Mouse (Mus musculus): ENCODE data around the gene Emcn.

Gene Emcn

GRCm38 (mm10) chr3:137340938-137341337, at the start of gene Emcn:
Gene Emcn, plus strand, starts transcription at chr3:137341067.
- no peak for DNase-seq (ENCODE audit: low spot score in 2 of 2)

- no peak for DNase-seq (ENCODE audit: low spot score in 2 of 2)
These were observed 47.7 kb upstream of the Emcn start for GRCm38 (mm10) chr3:137293174-137293591.

- DNase-seq (ENCODE audit: low spot score in 2 of 2), result no peak
These were observed 42.6 kb upstream of the Emcn start for GRCm38 (mm10) chr3:137298230-137298629.

- DNase-seq (ENCODE audit: low spot score in 2 of 2), result no peak
These were observed 40.7 kb upstream of the Emcn start for GRCm38 (mm10) chr3:137300210-137300609.

- no peak for DNase-seq (ENCODE audit: low spot score in 2 of 2)
These were observed 39.7 kb upstream of the Emcn start for GRCm38 (mm10) chr3:137301195-137301594.

- DNase-seq (ENCODE audit: low spot score in 2 of 2), result no peak
These were observed 38.1 kb upstream of the Emcn start for GRCm38 (mm10) chr3:137302804-137303203.

GRCm38 (mm10) chr3:137309959-137310358, 30.9 kb upstream of the Emcn start:
- peak in 1 of 2 experiments; percentile 37 for DNase-seq (ENCODE audit: low spot score in 2 of 2)

- no peak for DNase-seq (ENCODE audit: low spot score in 2 of 2)
These were observed 28.3 kb upstream of the Emcn start for GRCm38 (mm10) chr3:137312540-137312939.

- no peak for DNase-seq (ENCODE audit: low spot score in 2 of 2)
These were observed 27.0 kb upstream of the Emcn start for GRCm38 (mm10) chr3:137313775-137314362.

- DNase-seq (ENCODE audit: low spot score in 2 of 2), result no peak
These were observed 22.5 kb upstream of the Emcn start for GRCm38 (mm10) chr3:137318371-137318770.

- DNase-seq (ENCODE audit: low spot score in 2 of 2), result no peak
These were observed 20.9 kb upstream of the Emcn start for GRCm38 (mm10) chr3:137319950-137320349.

- peak in 1 of 2 experiments; percentile 27 for DNase-seq (ENCODE audit: low spot score in 2 of 2)
These were observed 18.6 kb upstream of the Emcn start for GRCm38 (mm10) chr3:137322304-137322703.

- no peak for DNase-seq (ENCODE audit: low spot score in 2 of 2)
These were observed 11.0 kb upstream of the Emcn start for GRCm38 (mm10) chr3:137329898-137330297.

GRCm38 (mm10) chr3:137330950-137331349, 9.9 kb upstream of the Emcn start:
- DNase-seq (ENCODE audit: low spot score in 2 of 2), result no peak

- DNase-seq (ENCODE audit: low spot score in 2 of 2), result no peak
These were observed 8.3 kb upstream of the Emcn start for GRCm38 (mm10) chr3:137332531-137332930.

- DNase-seq (ENCODE audit: low spot score in 2 of 2), result no peak
These were observed 4.9 kb upstream of the Emcn start for GRCm38 (mm10) chr3:137335957-137336356.

- DNase-seq (ENCODE audit: low spot score in 2 of 2), result no peak
These were observed 2.6 kb downstream of the Emcn start for GRCm38 (mm10) chr3:137343446-137343845.

GRCm38 (mm10) chr3:137351882-137352281, 11.0 kb downstream of the Emcn start:
- DNase-seq (ENCODE audit: low spot score in 2 of 2), result no peak

- DNase-seq (ENCODE audit: low spot score in 2 of 2), result no peak
These were observed 15.8 kb downstream of the Emcn start for GRCm38 (mm10) chr3:137356697-137357096.

- DNase-seq (ENCODE audit: low spot score in 2 of 2), result no peak
These were observed 26.4 kb downstream of the Emcn start for GRCm38 (mm10) chr3:137367123-137367825.

GRCm38 (mm10) chr3:137367826-137368325, 27.0 kb downstream of the Emcn start:
- DNase-seq (ENCODE audit: low spot score in 2 of 2), result no peak

GRCm38 (mm10) chr3:137372854-137373253, 32.0 kb downstream of the Emcn start:
- no peak for DNase-seq (ENCODE audit: low spot score in 2 of 2)

- no peak for DNase-seq (ENCODE audit: low spot score in 2 of 2)
These were observed 41.4 kb downstream of the Emcn start for GRCm38 (mm10) chr3:137382311-137382710.

Measured in right cerebral cortex, postnatal 10 days (tissue).